Mouse (Mus musculus) C2C12 (cell line): ENCODE measurements around the gene Ptprf. TPM values are rescaled to one million over a fixed set of nuclear protein-coding genes. Genes with fewer than 3 reads are reported as not detected.

Experiments used
- H3K27me3 ChIP-seq: one replicate; pipeline ENCODE4 v1.6.1; 2011; ENCODE audit not compliant: control insufficient read depth, insufficient read depth, insufficient read length
- H3K36me3 ChIP-seq: one replicate; pipeline ENCODE4 v1.6.1; 2011; ENCODE audit not compliant: control insufficient read depth, insufficient read depth
- H3K4me3 ChIP-seq: one replicate; pipeline ENCODE4 v1.5.1; 2011; ENCODE audit warnings: mild to moderate bottlenecking, control low read depth; ENCODE audit not compliant: poor library complexity, insufficient read depth, severe bottlenecking
- H3K79me2 ChIP-seq: one replicate; pipeline ENCODE4 v1.6.1; 2011; ENCODE audit not compliant: control insufficient read depth, insufficient read depth
- H3K79me3 ChIP-seq: one replicate; pipeline ENCODE4 v1.6.1; 2011; ENCODE audit warnings: low read depth, control low read depth
- H3ac ChIP-seq: one replicate; pipeline ENCODE3; 2011; ENCODE audit warnings: low read depth; ENCODE audit not compliant: control insufficient read depth, insufficient read length
- CEBPB ChIP-seq: IDR thresholded peaks from one replicate; pipeline ENCODE4 v1.6.1; 2011; ENCODE audit warnings: low read depth, mild to moderate bottlenecking, control low read depth, moderate library complexity
- CTCF ChIP-seq: IDR thresholded peaks from one replicate; pipeline ENCODE4 v1.5.1; 2011; ENCODE audit not compliant: control insufficient read depth, insufficient read depth, insufficient read length
- FOSL1 ChIP-seq: IDR thresholded peaks from one replicate; pipeline ENCODE4 v1.8.0; 2011; ENCODE audit warnings: mild to moderate bottlenecking, low read length; ENCODE audit not compliant: poor library complexity, insufficient read depth, severe bottlenecking
- MAX ChIP-seq: IDR thresholded peaks from one replicate; pipeline ENCODE4 v1.6.1; 2011; ENCODE audit warnings: mild to moderate bottlenecking, control low read depth
- MYOD1 ChIP-seq: IDR thresholded peaks from one replicate; pipeline ENCODE4 v1.6.1; 2011; ENCODE audit warnings: low read depth; ENCODE audit not compliant: control insufficient read depth, insufficient read length
- MYOG ChIP-seq: IDR thresholded peaks from one replicate; pipeline ENCODE4 v1.6.1; 2011; ENCODE audit not compliant: control insufficient read depth, insufficient read length; ENCODE audit errors: extremely low read depth
- USF1 ChIP-seq: IDR thresholded peaks from one replicate; pipeline ENCODE4 v1.6.1; 2011; ENCODE audit warnings: low read depth, mild to moderate bottlenecking, control low read depth, moderate library complexity
- polyA plus RNA-seq: library from polyadenylated mRNA; unstranded; fragments of >200 nt; fragmentation: generic; extraction: Trizol; gene quantifications from one replicate; pipeline ENCODE4 v1.2.1, GENCODE M21; 2012; ENCODE audit warnings: missing spikeins

The Ptprf gene
- polyA plus RNA-seq, 1 experiment = 1.6 TPM

DNA sequence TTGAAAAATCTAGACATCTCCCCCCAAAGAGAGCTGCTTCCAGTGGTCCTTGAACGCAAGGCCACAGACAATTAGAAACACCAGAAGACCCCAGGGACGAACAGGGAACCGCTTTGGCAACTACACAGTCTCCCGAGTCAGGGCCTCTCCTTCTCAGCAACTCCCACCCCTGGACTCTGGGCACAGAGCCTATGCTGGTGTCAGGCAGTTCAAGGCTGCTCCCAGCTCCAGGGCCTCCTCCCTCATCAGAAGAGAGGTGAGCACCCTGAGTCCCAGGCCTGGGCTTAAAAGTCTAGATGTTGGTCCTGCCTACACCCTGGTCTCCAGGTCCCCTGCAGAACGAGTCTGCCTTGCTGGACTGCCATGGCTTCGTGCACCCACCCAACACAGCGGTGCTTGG is 10.7 kb downstream of the Ptprf start:
- no peaks in the 10 kb centered on the region for H3K79me2 ChIP-seq
- no peaks in the 10 kb centered on the region for H3K79me3 ChIP-seq
- TF ChIP-seq USF1 (no peak), MAX (no peak), MYOD1 (no peak), MYOG (no peak), CEBPB (no peak), CTCF (no peak), FOSL1 (no peak)
- H3ac ChIP-seq = no peak overlapping the region
- H3K36me3 ChIP-seq = no peaks in the 10 kb centered on the region
- H3K27me3 ChIP-seq = peaks cover 21% of the 10 kb centered on the region
- no peak overlapping the region for H3K4me3 ChIP-seq

DNA sequence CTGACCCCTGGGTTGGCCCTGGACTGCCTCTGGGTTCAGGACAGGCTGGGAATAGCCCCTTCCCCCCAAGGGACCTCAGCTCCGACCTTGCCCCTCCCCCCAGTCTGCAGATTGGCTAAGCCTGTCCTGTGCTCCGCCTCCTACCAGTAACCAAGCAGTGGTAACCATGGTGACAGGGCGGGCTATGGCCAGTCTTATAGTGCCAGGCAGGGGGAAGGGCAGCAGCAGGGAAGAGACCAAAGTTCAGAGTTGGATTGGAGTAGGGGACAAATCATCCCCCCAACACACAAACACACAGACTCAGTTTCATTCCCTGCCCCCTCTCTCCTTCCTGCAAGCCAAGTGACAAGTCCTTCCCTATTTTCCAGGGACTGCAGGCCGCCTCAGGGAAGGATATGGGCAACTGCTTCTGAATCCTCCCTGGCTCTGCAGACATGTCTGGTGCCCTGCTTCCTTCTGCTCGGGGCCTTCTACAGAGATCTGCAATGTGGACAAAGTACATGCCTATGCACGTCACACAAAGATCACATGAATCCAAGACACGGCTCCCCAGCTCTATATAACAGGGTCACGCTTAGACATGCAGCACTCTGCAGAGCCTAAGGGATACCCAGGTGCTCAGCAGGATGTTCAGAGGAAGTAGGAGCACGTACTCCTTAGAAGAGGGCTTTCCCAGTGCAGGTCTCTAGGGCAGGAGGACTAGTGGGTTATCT is 14.5 kb downstream of the Ptprf start:
- Histone ChIP-seq H3K79me3 (no peaks in the 10 kb centered on the region), H3K36me3 (no peaks in the 10 kb centered on the region), H3ac (no peak overlapping the region), H3K4me3 (no peak overlapping the region), H3K27me3 (peaks cover 13% of the 10 kb centered on the region), H3K79me2 (no peaks in the 10 kb centered on the region)
- TF ChIP-seq FOSL1 = no peak
- no peak for TF ChIP-seq USF1
- no peak for TF ChIP-seq CTCF
- no peak for TF ChIP-seq MYOG
- TF ChIP-seq MYOD1 = no peak
- TF ChIP-seq MAX = no peak
- no peak for TF ChIP-seq CEBPB

DNA sequence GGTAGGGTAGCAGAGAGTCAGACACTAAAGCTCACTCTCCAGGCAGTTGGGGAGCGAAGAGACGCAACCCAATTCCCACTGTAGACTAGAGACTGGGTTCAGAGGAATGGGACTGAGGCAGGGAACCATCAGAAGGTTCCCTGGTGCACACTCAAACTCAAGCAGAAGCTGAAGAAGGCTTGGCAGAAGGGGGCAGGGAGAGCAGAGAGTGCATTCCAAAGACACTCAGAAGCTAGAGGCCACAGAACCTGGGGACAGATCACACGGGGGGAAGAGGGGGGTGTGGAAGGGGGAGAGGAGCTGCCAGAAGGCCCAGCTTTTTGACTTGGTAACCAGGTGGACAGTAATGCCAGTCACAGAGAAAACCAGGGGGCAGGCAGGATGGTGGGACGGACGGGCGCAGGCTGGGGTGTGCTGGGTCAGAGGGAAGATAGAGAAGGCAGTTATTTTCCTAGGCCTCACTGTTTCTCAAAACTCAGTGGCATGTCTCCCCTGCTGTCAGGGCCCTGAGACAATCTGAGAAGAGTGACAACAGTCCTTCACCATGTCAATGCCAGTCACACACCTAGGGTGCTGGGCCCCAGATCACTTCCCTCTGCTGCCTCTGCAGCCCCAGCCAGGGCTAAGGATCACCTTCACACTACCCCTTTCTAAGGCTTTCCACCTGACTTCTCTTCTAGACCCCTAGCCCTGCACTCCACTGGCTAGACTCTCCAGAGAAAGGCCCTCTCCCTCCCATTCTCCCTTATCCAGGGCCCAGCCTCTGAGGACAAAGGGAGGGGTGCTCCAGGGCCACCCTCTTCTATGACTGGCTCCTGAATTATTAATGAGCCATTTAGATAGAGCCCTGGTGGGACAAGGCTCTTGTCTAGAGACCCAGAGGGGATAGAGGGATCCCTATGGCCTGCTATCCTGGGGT is 15.3 kb downstream of the Ptprf start:
- H3K79me2 ChIP-seq = no peaks in the 10 kb centered on the region

DNA sequence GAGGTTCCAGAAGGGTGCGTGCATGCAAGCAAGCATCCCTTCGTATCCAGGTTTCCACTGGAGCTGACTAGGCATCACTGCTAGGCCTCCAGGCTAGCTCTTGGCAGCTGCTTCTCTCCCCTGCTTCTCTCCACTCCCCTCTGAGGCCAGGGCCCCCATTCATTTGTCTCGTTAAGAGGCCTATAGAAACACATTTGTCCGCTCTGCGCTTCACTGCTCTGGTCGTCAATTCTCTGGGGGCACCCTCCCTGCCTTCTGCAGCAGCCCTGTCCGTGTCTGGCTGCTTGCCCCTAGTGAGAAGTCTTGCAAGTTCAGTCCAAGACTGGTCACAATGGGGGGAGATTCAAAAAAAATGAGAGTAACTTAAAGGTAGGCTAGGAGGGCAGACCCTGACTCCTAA is 16.7 kb downstream of the Ptprf start:
- Histone ChIP-seq H3K79me3 (no peaks in the 10 kb centered on the region), H3ac (no peak overlapping the region), H3K27me3 (peaks cover 5% of the 10 kb centered on the region), H3K36me3 (no peaks in the 10 kb centered on the region), H3K4me3 (no peak overlapping the region), H3K79me2 (no peaks in the 10 kb centered on the region)
- TF ChIP-seq MYOG (no peak), USF1 (no peak), CTCF (no peak), FOSL1 (no peak), MYOD1 (no peak), CEBPB (no peak), MAX (no peak)

More for the DNA sequence above, 15.3 kb downstream of the Ptprf start:
- no peak overlapping the region for H3ac ChIP-seq
- no peak for TF ChIP-seq MAX
- H3K4me3 ChIP-seq = no peak overlapping the region
- no peaks in the 10 kb centered on the region for H3K36me3 ChIP-seq
- no peaks in the 10 kb centered on the region for H3K79me3 ChIP-seq
- peaks cover 13% of the 10 kb centered on the region for H3K27me3 ChIP-seq

DNA sequence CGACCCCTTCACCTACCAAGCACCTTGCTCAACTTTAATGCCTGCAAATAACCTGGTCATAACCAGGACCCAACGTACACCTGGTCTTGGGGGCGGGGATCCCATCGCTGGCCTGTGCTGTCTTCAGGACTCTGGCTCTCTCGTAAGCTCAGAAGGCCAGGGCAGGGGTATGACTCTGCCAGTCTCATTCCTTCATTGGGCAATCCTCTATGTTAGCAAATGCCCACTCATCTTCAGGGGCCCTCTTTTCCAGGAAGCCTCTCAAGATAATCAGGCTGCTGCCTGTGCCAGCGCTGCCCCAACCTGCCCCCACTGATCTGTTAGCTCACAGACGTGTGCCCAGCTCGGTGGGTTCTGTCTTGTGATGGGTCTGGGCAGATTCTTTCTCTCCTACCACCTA is 17.2 kb downstream of the Ptprf start:
- Histone ChIP-seq H3K4me3 (no peak overlapping the region), H3K27me3 (peaks cover 4% of the 10 kb centered on the region), H3K79me2 (no peaks in the 10 kb centered on the region), H3K36me3 (no peaks in the 10 kb centered on the region), H3K79me3 (no peaks in the 10 kb centered on the region), H3ac (no peak overlapping the region)
- TF ChIP-seq CEBPB (no peak), FOSL1 (no peak), MYOD1 (no peak), USF1 (no peak), MYOG (no peak), CTCF (no peak), MAX (no peak)

DNA sequence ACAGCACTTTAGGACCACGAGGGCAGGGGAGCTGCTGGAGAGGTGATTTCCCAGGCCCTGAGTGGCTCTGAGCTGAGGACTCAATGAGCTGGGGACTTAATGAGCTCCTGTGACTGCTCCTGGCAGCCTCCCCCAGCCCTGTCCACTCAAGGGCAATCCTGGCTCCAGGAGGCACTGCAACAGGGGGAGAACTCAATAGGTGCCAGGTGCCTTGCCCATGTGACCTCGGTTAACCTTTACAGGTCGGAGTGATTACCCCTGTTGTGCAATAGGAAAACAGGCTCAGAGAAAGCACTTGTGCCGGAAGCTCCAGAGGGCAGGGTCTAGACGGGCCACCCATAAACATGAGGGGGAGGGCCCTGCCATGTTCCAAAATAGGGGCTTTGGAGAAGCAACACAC is 17.7 kb downstream of the Ptprf start:
- Histone ChIP-seq H3K27me3 (peaks cover 4% of the 10 kb centered on the region), H3ac (no peak overlapping the region), H3K79me3 (no peaks in the 10 kb centered on the region), H3K4me3 (no peak overlapping the region), H3K36me3 (no peaks in the 10 kb centered on the region), H3K79me2 (no peaks in the 10 kb centered on the region)
- no peak for TF ChIP-seq MAX
- no peak for TF ChIP-seq FOSL1
- TF ChIP-seq CEBPB = no peak
- TF ChIP-seq CTCF = no peak
- TF ChIP-seq USF1 = no peak
- no peak for TF ChIP-seq MYOG
- TF ChIP-seq MYOD1 = no peak
